Mouse (Mus musculus) embryonic facial prominence, embryonic 15.5 days (tissue): Measurements from ENCODE around the gene Hoxa13. TPM values are rescaled to one million over a fixed set of nuclear protein-coding genes. Genes with fewer than 3 reads are reported as not detected.
A peak's percentile ranks its signal among the peaks of the same experiment; 100 is the strongest.

Experiments
- ATAC-seq: fragments of 200-750 bp; cut with Nextera tagmentation; 2 replicates; pipeline ENCODE4 v1.8.0; 2017; ENCODE audit warnings: low read depth, moderate TSS enrichment; ENCODE audit not compliant: insufficient number of reproducible peaks, low FRiP score, low TSS enrichment
- H3K27ac ChIP-seq: fragments of 300-500 bp; sonication (generic); replicated peaks from 2 replicates; pipeline ENCODE4 v1.5.1; 2015; ENCODE audit warnings: mild to moderate bottlenecking, inconsistent platforms
- H3K27me3 ChIP-seq: fragments of 300-500 bp; sonication (generic); 2 replicates; pipeline ENCODE4 v1.6.1; 2015; ENCODE audit warnings: inconsistent platforms
- H3K36me3 ChIP-seq: fragments of 300-500 bp; sonication (generic); 2 replicates; pipeline ENCODE4 v1.6.1; 2015; ENCODE audit warnings: mild to moderate bottlenecking, inconsistent platforms
- H3K4me1 ChIP-seq: fragments of 300-500 bp; sonication (generic); 2 replicates; pipeline ENCODE4 v1.6.1; 2015; ENCODE audit warnings: inconsistent platforms
- H3K4me2 ChIP-seq: fragments of 300-500 bp; sonication (generic); replicated peaks from 2 replicates; pipeline ENCODE4 v1.6.1; 2015; ENCODE audit warnings: mild to moderate bottlenecking, inconsistent platforms
- H3K4me3 ChIP-seq: fragments of 300-500 bp; sonication (generic); replicated peaks from 2 replicates; pipeline ENCODE4 v1.5.1; 2015; ENCODE audit warnings: mild to moderate bottlenecking, inconsistent platforms
- H3K9ac ChIP-seq: fragments of 300-500 bp; sonication (generic); 2 replicates; pipeline ENCODE4 v1.6.1; 2015; ENCODE audit warnings: inconsistent platforms
- H3K9me3 ChIP-seq: fragments of 300-500 bp; sonication (generic); replicated peaks from 2 replicates; pipeline ENCODE4 v1.6.1; 2016; ENCODE audit warnings: inconsistent platforms
- WGBS: fragments of 180-500 bp; shearing (Covaris S2); methylation state at CpG from one replicate; pipeline ENCODE4 v1.1.7; 2015; 5-methylcytosine and 5-hydroxymethylcytosine counted together
- polyA plus RNA-seq: library from polyadenylated mRNA; unstranded; fragments of >200 nt; fragmentation: Nextera tagmentation; extraction: Ambion mirVana; gene quantifications from 2 replicates; pipeline ENCODE4 v1.2.1, GENCODE M21; 2015

Hoxa13 gene
- polyA plus RNA-seq, 1 experiment from 2014 or later: 0.08 TPM

DNA sequence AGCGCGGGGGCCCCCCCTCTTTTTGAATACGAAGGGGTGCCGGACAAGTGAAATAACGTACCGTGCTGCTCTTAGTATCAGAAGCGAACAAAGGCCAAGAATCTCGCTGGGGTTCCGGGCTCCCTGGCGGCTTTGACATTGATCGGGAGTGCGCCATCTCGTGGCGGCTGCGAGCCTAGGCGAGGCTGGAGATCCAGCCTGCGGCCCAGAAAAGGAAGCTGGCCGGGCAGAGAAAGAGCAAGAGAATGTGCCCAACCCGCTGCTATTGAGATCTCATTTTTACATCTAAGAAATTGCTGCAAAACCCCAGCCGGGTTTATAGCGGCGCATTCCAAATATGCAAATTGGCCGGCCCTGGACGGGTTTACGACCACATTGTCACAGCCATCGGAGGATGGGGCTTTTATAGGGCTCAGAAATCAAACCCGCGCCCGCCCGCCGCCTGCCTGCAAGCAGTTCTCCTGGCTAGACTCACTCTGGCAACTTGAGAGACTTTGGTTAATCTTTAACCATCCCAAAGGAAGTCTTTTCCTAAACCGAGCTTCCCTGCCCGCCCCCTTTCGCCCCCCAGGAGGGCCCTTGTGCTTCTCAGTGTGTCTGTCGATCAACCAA lies 20.2 kb downstream of the Hoxa13 start, which contains the start of gene Hoxa10:
TSS of gene Hoxa10 (minus strand) at position 466 of the 612 bp plus-strand sequence.
- ATAC-seq: no peak
- Histone ChIP-seq H3K9me3 (no peaks in the 10 kb centered on the region), H3K27ac (no peak within 1 kb of the TSS), H3K36me3 (no peaks in the 10 kb centered on the region), H3K9ac (no peak within 1 kb of the TSS), H3K4me3 (peak within 1 kb of the TSS; percentile 24), H3K4me2 (peak within 1 kb of the TSS; percentile 34), H3K27me3 (peaks cover 97% of the 10 kb centered on the region), H3K4me1 (peaks cover 14% of the 10 kb centered on the region)
- WGBS: 2% methylated on average over 35 of the region's 35 CpGs

DNA sequence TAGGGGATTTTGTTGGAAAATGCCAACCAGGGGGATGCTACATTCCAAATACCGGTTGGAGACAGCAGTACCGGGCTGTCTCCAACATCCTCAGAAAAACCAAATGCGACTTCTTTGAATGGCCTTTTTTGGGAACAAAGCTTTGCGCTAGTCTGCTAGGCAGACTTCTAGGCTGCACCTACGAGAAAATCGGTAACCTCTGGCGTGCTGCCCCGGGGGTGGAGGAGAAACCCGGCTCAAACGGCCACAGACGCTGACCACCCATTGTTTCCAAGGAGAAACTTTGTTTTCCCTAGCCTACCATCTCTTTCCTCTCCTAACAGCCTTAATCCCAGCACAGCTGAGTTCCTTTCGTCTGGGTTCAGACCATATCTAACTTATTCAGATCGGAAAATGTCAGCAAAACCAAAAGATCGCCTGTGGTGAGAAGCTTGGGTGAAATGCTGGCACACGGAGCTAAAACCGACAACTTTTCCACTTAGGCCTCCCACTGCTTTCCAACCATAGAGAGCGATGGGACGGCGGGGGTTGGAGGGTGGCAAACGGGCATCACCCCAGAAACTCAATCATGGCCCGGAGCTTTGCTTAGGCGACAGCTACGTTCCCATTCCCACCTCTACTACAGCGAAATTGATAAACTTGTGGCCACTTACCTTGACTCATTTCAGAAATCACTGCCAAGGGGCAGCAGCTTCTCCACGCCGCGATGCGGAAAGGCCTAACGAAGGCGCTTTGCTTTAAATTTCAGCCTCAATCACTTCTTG lies 20.9 kb downstream of the Hoxa13 start:
- ATAC-seq: no peak
- WGBS: 2% methylated on average over 30 of the region's 30 CpGs
- peaks cover 10% of the 10 kb centered on the region for H3K4me1 ChIP-seq
- H3K9me3 ChIP-seq: no peaks in the 10 kb centered on the region
- no peak overlapping the region for H3K27ac ChIP-seq
- peak overlapping the region; percentile 24 for H3K4me3 ChIP-seq
- H3K36me3 ChIP-seq: no peaks in the 10 kb centered on the region
- H3K4me2 ChIP-seq: peak overlapping the region; percentile 34
- H3K9ac ChIP-seq: no peak overlapping the region
- peaks cover 97% of the 10 kb centered on the region for H3K27me3 ChIP-seq

DNA sequence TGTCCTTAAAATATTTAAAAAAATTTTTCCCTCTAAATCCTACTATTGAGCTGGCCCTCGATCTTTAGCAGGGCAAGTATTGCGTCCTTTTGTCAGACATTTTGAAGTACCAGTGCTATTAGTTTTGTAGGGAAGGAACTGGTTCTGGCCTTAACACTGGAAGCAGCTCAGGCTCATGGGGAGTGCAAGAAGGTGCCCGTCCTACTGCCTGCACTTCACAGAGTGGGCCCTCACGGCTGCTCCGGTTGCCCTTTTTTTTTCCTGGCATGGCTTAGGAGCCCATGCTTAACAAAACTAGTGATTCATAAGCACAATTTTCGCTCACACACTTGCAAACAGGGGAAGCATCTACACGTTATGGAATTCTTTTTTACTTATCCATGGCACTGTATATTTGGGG lies 21.7 kb downstream of the Hoxa13 start:
- no peak overlapping the region for H3K9ac ChIP-seq
- ATAC-seq: no peak
- H3K9me3 ChIP-seq: no peaks in the 10 kb centered on the region
- no peak overlapping the region for H3K27ac ChIP-seq
- no peaks in the 10 kb centered on the region for H3K36me3 ChIP-seq
- peaks cover 97% of the 10 kb centered on the region for H3K27me3 ChIP-seq
- no peak overlapping the region for H3K4me3 ChIP-seq
- peaks cover 17% of the 10 kb centered on the region for H3K4me1 ChIP-seq
- 4% methylated on average over 7 of the region's 7 CpGs for WGBS
- H3K4me2 ChIP-seq: no peak overlapping the region

DNA sequence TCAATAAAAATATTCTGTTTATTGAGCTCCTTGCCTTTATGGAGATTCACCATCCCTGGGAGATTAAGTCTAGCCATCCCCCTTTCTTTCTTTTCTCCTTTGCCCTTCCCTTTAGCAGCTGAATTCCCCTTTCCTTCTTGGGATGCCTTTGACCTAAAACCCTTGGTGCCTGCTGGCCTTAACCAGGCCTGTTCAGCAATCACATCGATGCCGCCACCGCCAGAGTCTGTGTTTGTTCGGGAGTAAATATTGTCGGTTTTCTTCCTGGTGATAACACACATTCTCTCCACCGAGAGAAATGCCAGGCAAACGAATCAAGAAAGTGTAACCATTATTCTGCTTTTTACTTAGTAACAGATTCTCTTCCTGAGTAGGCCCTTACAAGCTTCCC lies 22.5 kb downstream of the Hoxa13 start:
- H3K27me3 ChIP-seq: peaks cover 97% of the 10 kb centered on the region
- WGBS: 2% methylated on average over 7 of the region's 7 CpGs
- no peaks in the 10 kb centered on the region for H3K36me3 ChIP-seq
- H3K4me3 ChIP-seq: no peak overlapping the region
- no peak for ATAC-seq
- H3K4me1 ChIP-seq: peaks cover 20% of the 10 kb centered on the region
- H3K9me3 ChIP-seq: no peaks in the 10 kb centered on the region
- no peak overlapping the region for H3K27ac ChIP-seq
- H3K9ac ChIP-seq: no peak overlapping the region
- H3K4me2 ChIP-seq: no peak overlapping the region

DNA sequence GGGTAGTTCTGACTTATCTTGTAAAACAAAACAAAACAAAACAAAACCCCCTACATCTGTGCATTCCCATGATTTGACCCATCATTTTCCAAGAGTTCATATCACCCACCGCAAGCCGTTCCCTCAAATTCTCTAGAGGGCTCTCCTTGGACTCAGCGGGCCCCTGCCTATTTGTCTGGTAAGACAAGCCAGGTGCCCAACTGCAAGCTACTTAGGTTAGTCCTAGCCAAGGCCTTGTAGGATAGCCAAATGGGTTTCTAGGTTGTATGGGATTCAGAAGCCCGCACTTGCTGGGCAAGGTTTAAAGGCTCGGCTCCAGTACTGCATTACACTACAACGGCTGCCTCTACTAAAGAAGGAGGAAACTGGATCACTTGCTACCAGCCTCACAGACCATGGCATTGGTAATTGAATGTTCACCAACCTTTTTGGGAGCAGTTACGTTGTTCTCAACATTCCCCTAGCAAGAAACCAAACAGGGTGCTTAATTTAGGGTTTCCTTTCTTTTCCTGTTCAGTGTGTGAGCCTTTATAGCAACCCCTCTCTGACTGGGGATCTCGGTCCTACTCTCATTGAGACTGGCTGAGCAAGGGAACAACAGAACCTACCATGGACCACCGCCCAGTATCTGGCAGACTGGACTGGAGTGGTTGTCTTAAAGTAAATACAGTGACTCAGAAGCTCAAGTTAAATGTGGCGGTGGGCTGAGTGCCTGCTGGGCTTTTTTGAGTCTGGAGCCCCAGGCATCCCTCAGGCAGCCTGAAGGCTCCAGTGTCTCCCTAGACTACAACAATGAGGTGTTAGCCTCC lies 23.1 kb downstream of the Hoxa13 start:
- peaks cover 97% of the 10 kb centered on the region for H3K27me3 ChIP-seq
- no peak overlapping the region for H3K4me2 ChIP-seq
- H3K4me1 ChIP-seq: peaks cover 20% of the 10 kb centered on the region
- H3K9ac ChIP-seq: no peak overlapping the region
- no peak overlapping the region for H3K4me3 ChIP-seq
- no peaks in the 10 kb centered on the region for H3K36me3 ChIP-seq
- H3K27ac ChIP-seq: no peak overlapping the region
- no peaks in the 10 kb centered on the region for H3K9me3 ChIP-seq
- 9% methylated on average over 10 of the region's 10 CpGs for WGBS
- no peak for ATAC-seq

DNA sequence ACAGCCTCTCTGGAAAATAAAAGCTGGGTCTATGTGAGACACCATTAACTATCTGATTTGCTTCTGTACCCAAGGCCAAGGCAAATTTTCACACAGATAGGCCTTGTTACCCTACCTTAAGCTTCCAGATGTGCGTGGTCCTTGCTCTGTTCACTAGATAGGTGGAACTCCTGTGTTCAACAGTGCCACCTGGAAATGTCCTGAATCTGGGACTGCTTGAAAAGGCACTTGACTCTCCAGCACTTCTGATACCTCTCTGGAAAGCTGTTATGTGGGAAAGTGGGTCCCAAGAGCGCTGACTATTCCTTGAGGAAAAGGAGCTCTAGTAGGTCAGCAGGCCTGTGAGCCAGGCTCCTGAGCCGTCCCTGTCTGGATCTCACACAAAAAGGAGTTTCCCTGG lies 23.9 kb downstream of the Hoxa13 start:
- peaks cover 97% of the 10 kb centered on the region for H3K27me3 ChIP-seq

DNA sequence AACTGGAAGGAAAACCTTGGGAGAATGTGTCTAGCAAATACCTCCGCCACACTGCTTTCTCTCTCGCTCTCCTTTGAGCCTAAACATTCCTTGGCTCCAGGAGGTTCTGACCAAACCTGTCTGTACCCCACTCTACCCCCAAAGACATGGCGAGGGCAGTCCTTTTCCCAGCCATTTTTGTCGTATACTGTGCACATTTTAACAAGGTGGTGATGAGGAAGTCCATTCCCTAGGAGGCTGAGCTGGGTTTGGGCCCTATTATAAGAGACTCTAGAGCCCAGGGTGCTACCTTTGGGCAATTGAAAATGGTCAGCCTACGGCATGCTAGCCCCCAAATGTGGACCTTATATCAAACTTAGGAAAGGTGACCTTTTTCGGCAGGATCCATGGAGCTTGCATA lies 24.8 kb downstream of the Hoxa13 start:
- Histone ChIP-seq H3K4me2 (no peak overlapping the region), H3K9ac (no peak overlapping the region), H3K4me1 (peaks cover 20% of the 10 kb centered on the region), H3K27ac (no peak overlapping the region), H3K9me3 (no peaks in the 10 kb centered on the region), H3K4me3 (no peak overlapping the region), H3K27me3 (peaks cover 95% of the 10 kb centered on the region), H3K36me3 (no peaks in the 10 kb centered on the region)
- ATAC-seq: no peak
- WGBS: 18% methylated on average over 6 of the region's 6 CpGs

More for the DNA sequence above, 23.9 kb downstream of the Hoxa13 start:
- Histone ChIP-seq H3K4me2 (no peak overlapping the region), H3K4me1 (peaks cover 20% of the 10 kb centered on the region), H3K4me3 (no peak overlapping the region), H3K36me3 (no peaks in the 10 kb centered on the region), H3K27ac (no peak overlapping the region), H3K9me3 (no peaks in the 10 kb centered on the region), H3K9ac (no peak overlapping the region)
- 6% methylated on average over 3 of the region's 3 CpGs for WGBS
- no peak for ATAC-seq

DNA sequence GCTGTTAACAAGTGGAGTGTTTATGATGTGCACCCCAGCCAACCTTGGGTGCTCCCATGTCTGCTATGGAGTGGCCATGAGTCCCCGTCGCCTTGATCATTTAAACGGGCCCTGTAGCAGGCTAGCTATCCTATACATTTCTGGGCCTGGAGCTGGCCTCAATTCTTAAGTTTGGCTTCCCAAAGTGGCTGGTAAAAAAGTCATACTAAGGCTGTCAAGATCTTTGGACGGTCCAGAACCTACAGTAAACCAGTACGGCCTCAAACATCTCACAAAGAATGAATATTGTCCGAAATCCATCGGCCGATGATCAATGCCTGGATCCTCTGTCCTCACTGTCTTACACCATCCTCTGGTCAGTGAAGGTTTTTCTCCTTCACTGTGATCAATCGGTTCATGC lies 25.4 kb downstream of the Hoxa13 start:
- WGBS: 23% methylated on average over 9 of the region's 9 CpGs
- ATAC-seq: no peak
- Histone ChIP-seq H3K4me3 (no peak overlapping the region), H3K9me3 (no peaks in the 10 kb centered on the region), H3K36me3 (no peaks in the 10 kb centered on the region), H3K27ac (no peak overlapping the region), H3K9ac (no peak overlapping the region), H3K27me3 (peaks cover 95% of the 10 kb centered on the region), H3K4me2 (no peak overlapping the region), H3K4me1 (peaks cover 20% of the 10 kb centered on the region)

DNA sequence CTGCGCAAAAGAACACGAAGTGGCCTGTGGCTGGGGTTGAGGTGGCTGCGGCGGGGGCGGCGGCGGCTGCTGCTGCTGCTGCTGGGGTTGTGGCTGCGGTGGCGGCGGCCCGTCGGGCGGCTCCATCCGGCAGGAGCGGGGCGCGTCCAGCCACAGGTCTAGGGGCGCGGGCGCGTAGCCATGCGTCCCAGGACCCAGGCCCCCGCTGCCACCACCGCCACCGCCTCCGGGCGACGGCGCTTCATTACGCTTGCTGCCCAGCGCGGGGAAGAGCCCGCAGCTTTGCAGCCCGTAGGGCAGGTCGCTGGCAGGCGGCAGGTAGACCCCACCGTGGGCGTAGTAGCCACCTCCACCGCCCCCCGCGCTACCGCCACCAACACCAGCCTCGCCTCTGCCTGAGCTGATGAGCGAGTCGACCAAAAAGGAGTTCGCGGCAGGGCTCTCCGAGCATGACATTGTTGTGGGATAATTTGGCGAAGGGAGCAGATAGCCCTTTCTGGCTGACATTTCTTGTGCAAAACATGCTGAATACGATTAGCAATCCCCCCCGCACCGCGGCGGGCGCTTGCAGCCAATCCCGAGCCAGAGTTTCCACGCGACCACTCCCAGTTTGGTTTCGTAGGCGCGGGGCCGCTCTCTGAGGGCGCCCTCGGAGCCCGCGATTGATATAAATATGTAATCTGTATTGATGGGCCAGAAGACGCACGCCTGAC lies 26.1 kb downstream of the Hoxa13 start:
- H3K27ac ChIP-seq: no peak overlapping the region
- H3K36me3 ChIP-seq: no peaks in the 10 kb centered on the region
- no peak overlapping the region for H3K4me2 ChIP-seq
- H3K4me3 ChIP-seq: peak overlapping the region; percentile 13; the same call in 1 of the 2 replicates
- H3K27me3 ChIP-seq: peaks cover 95% of the 10 kb centered on the region
- WGBS: under 1% methylated on average over 65 of the region's 68 CpGs
- ATAC-seq: no peak
- H3K4me1 ChIP-seq: peaks cover 16% of the 10 kb centered on the region
- H3K9ac ChIP-seq: no peak overlapping the region
- H3K9me3 ChIP-seq: no peaks in the 10 kb centered on the region

DNA sequence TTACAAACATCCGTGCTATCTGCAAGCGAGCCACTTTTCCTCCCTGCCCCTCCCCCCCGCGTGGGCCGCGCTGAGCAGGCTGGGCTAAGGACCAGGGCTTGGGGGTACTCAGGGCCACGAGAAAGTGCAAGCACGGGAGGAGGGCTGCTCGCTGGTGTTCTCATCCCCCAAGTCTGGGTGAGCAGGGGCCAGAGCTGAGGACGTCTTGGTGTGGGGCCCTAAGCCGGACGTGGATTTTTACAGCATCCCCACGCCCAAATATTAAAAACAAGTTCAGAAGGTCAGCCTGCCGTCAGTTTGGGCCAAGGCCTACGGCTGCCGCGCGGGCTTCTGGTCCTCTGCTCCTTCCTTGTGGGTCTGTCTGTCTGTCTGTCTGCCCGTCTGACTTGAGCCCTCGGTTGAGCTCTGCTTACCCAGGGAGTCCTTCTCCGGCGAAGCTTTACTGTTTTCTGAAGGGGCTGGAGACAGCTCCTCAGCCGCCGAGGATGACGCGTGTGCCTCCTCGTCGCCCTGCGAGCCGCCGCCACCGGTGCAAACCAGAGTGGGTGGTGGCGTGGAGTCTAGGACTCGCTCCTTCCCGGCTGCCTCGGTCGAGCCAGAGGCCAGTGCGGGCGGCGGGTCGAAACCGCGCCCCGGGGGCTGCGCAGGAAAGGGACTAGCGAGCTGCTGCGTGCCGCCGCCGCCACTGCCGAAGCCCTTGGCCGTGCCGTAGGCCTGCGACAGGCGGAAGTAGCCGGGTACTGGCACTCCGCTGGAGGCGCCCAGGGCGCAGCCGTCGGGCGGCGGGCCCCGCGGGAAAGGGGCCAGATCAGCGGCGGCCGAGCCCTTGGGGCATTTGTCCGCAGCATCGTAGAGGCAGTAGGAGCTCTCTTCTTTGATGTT lies 26.9 kb downstream of the Hoxa13 start:
- no peaks in the 10 kb centered on the region for H3K36me3 ChIP-seq
- H3K9ac ChIP-seq: no peak overlapping the region
- no peak for ATAC-seq
- under 1% methylated on average over 70 of the region's 70 CpGs for WGBS
- peaks cover 19% of the 10 kb centered on the region for H3K4me1 ChIP-seq
- peak overlapping the region; percentile 13; the same call in 1 of the 2 replicates for H3K4me3 ChIP-seq
- H3K4me2 ChIP-seq: no peak overlapping the region
- H3K27ac ChIP-seq: no peak overlapping the region
- peaks cover 97% of the 10 kb centered on the region for H3K27me3 ChIP-seq
- H3K9me3 ChIP-seq: no peaks in the 10 kb centered on the region
